Mouse (Mus musculus) liver, adult 2 months (tissue): Measurements from ENCODE around the gene Wars2.

Experiments used
- CTCF ChIP-seq: fragments of 200-500 bp; IDR thresholded peaks from 2 replicates; pipeline ENCODE4 v1.5.1; 2011; ENCODE audit warnings: low read depth, low read length, control low read depth
- POLR2A ChIP-seq: fragments of 200-500 bp; IDR thresholded peaks from 2 replicates; pipeline ENCODE4 v1.6.1; 2011; ENCODE audit warnings: low read length, control low read depth; ENCODE audit not compliant: insufficient read depth; ENCODE audit errors: extremely low read depth

DNA sequence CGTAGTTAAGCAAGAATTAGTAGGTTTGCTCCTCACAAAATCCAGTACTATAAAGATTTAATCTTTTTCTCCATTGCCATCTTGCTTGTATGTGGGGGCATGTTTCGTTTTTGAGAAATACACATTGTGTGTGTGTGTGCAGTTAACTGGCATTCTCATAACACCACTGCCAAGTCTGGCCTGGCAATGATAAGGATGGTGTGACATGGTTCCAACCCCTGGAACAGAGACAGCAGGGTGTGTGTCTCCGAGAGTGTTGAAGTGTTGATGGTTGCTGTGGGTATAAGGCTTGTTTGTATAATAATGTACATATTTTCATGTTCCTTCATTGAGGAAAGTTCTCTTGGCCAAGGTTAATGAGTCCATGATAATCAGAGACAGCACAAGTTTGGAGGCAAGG is 19.1 kb downstream of the Wars2 start:
- no peak for TF ChIP-seq CTCF
- TF ChIP-seq POLR2A: no peak
